Mouse (Mus musculus) CH12F3 (cell line): ENCODE data around the gene Cdh20.

Experiments used
- in situ Hi-C: fragments of 300-500 bp; cut with MboI; formaldehyde crosslinking; loops from 2 replicates; pipeline ENCODE4 v1.14.3; 2020; ENCODE audit warnings: low sequenced_read_pairs

Cdh20 gene

GRCm38 (mm10) chr1:105012616-105013015 is 244.3 kb downstream of the Cdh20 start:
- in situ Hi-C loops: no loop called here

GRCm38 (mm10) chr1:105013291-105013690 is 245.0 kb downstream of the Cdh20 start:
- in situ Hi-C loops: no loop called here

GRCm38 (mm10) chr1:105041668-105042067 is 273.3 kb downstream of the Cdh20 start:
- in situ Hi-C loops: no loop called here
